In the genomic region with DNA sequence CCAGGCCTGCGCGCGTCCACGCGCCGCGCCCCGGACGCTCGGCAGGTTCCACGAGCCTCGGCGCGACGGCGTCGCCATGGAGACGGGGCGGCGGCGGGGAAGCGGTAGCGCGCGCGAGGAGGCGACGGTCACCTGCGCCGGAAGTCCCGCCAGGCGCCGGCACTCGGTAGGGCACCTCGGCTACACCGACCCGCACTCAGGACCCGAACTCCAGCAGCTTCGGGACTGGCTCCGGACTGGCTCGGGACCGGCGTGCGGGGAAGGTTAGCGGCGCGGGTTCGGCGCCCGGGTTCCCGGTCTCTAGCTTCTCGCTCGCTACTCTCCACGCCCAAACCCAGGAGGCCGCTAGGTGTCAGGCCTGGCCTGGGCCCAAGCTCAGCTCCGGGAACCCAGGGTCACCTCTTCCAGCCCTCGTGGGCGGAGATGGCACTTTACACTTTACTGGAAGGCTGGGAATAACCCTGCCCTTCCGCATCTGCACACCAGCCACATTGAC, we compare ENCODE assay signal across 8 mouse cellular contexts. TPM values are rescaled to one million over a fixed set of nuclear protein-coding genes. Genes with fewer than 3 reads are reported as not detected.
DNase-seq lines count a peak whose midpoint lies in the region; ATAC-seq and TF ChIP-seq lines count a peak whose summit lies in the region.

No protein-coding gene starts in this region.

- no peak overlapping the region for H3K27ac ChIP-seq in ES-E14 (ENCODE audit: insufficient read depth, low read depth, low read length, poor library complexity, severe bottlenecking)
- peak overlapping the region; percentile 40; the same call in 1 of the 2 replicates for H3K27ac ChIP-seq in forebrain, postnatal 0 days (ENCODE audit: low read depth, low read length)
- no peak overlapping the region; the same call in 1 of the 2 replicates for H3K27ac ChIP-seq in hindbrain, embryonic 12.5 days

- no peak for DNase-seq in ES-E14 (ENCODE audit: low read depth, low spot score)
- DNase-seq in cerebellum, adult 18-20 months = peak; percentile 56 to 72
- DNase-seq in forebrain, postnatal 0 days = peak; percentile 85
- DNase-seq in layer of hippocampus, postnatal 36 days = peak; percentile 68 to 70
- peak; percentile 89 for DNase-seq in lung, postnatal 10 days
- peak; percentile 73 for DNase-seq in retina, postnatal 1 day
- peak; percentile 82 for DNase-seq in thymus, postnatal 4 days

- WGBS in forebrain, postnatal 0 days = 2% methylated on average over 52 of the region's 59 CpGs
- under 1% methylated on average over 59 of the region's 59 CpGs for WGBS in hindbrain, embryonic 12.5 days

- H3K4me2 ChIP-seq in forebrain, postnatal 0 days (ENCODE audit: low read depth) = peak overlapping the region; percentile 76
- H3K4me2 ChIP-seq in hindbrain, embryonic 12.5 days (replicated peaks) = peak overlapping the region; percentile 96

- H3K36me3 ChIP-seq in ES-E14 (ENCODE audit: control insufficient read depth, insufficient read depth, low read length, poor library complexity, severe bottlenecking) = no peaks in the 10 kb centered on the region
- H3K36me3 ChIP-seq in forebrain, postnatal 0 days (ENCODE audit: insufficient read depth) = no peaks in the 10 kb centered on the region
- no peaks in the 10 kb centered on the region for H3K36me3 ChIP-seq in hindbrain, embryonic 12.5 days

- peak; percentile 83 for ATAC-seq in forebrain, postnatal 0 days
- peak; percentile 72 for ATAC-seq in hindbrain, embryonic 12.5 days (ENCODE audit: low FRiP score)

- H3K4me1 ChIP-seq in ES-E14 (ENCODE audit: control insufficient read depth in 2 of 2, insufficient read depth in 2 of 2, low read length in 2 of 2, poor library complexity in 1 of 2) = peaks cover 0 to 19% of the 10 kb centered on the region in 2 experiments; a peak in 1 of 4 replicates
- H3K4me1 ChIP-seq in forebrain, postnatal 0 days (ENCODE audit: insufficient read depth) = peaks cover 10% of the 10 kb centered on the region; the same call in 1 of the 2 replicates
- H3K4me1 ChIP-seq in hindbrain, embryonic 12.5 days = peaks cover 14% of the 10 kb centered on the region; the same call in 1 of the 2 replicates

- no peaks in the 10 kb centered on the region for H3K9me3 ChIP-seq in ES-E14 (ENCODE audit: control insufficient read depth, insufficient read depth, low read depth, low read length)
- H3K9me3 ChIP-seq in forebrain, postnatal 0 days (ENCODE audit: low read length) = no peaks in the 10 kb centered on the region
- no peaks in the 10 kb centered on the region for H3K9me3 ChIP-seq in hindbrain, embryonic 12.5 days (replicated peaks)

- H3K4me3 ChIP-seq in ES-E14 (ENCODE audit: insufficient read depth in 1 of 2, low read depth in 1 of 2, low read length in 2 of 2, poor library complexity in 1 of 2, severe bottlenecking in 1 of 2) = peak overlapping the region; percentile 85 to 86
- H3K4me3 ChIP-seq in forebrain, postnatal 0 days (ENCODE audit: low read depth, low read length) = peak overlapping the region; percentile 70
- H3K4me3 ChIP-seq in hindbrain, embryonic 12.5 days = peak overlapping the region; percentile 72

- peak; percentile 62 for TF ChIP-seq CTCF in forebrain, postnatal 0 days (IDR thresholded peaks at IDR 0.05; ENCODE audit: low read depth)

- in situ Hi-C loops in ES-E14 (cut with MboI; ENCODE audit: low sequenced_read_pairs in 2 of 2, unreplicated experiment in 2 of 2) = no loop called here

- H3K9ac ChIP-seq in ES-E14 (ENCODE audit: insufficient read depth, low read depth, low read length, poor library complexity, severe bottlenecking) = peak overlapping the region; percentile 81
- peak overlapping the region; percentile 64 for H3K9ac ChIP-seq in forebrain, postnatal 0 days
- H3K9ac ChIP-seq in hindbrain, embryonic 12.5 days = peak overlapping the region; percentile 69

- H3K27me3 ChIP-seq in forebrain, postnatal 0 days (ENCODE audit: insufficient read depth, low read length) = no peaks in the 10 kb centered on the region
- H3K27me3 ChIP-seq in hindbrain, embryonic 12.5 days = peaks cover 34% of the 10 kb centered on the region

TF ChIP-seq in ES-E14, 5 proteins besides CTCF, POLR2A, EP300 and RAD21:
- TF ChIP-seq ZC3H11A (IDR thresholded peaks at IDR 0.05; ENCODE audit: borderline replicate concordance, low read depth, low read length) = no peak
- no peak for TF ChIP-seq CHD2 (IDR thresholded peaks at IDR 0.05; ENCODE audit: low read depth, low read length)
- TF ChIP-seq HCFC1 (IDR thresholded peaks at IDR 0.05; ENCODE audit: borderline replicate concordance, insufficient read depth, low read length) = peak; percentile 26; the same call in 1 of the 2 replicates
- TF ChIP-seq MAFK (IDR thresholded peaks at IDR 0.05; ENCODE audit: insufficient read depth, low read depth, low read length) = no peak

RNA-seq across cellular contexts. Expression of a gene that starts 9.0 kb away (rescaled TPM):
- 14.7 and 28.6 TPM in 2 replicates for total RNA-seq in ES-E14 (2012; rRNA removed)
- 41.9 and 55.8 TPM in 2 replicates for total RNA-seq in forebrain, postnatal 0 days (2014; rRNA removed)
- 40.7 and 62.7 TPM in 2 replicates for polyA plus RNA-seq in forebrain, postnatal 0 days (2015; fragmentation: Nextera tagmentation; extraction: Ambion mirVana)
- 25.6 and 27.0 TPM in 2 replicates for polyA plus RNA-seq in hindbrain, embryonic 12.5 days (2016; fragmentation: Nextera tagmentation; extraction: Ambion mirVana)
- 10 to 100 TPM; 47.8 to 50.0 TPM for total RNA-seq in layer of hippocampus, postnatal 36 days (2021)

RNA-seq across cellular contexts. Expression of a gene that starts 23.6 kb away (rescaled TPM):
- total RNA-seq in ES-E14 (2012; rRNA removed) = 1.2 and 1.4 TPM in 2 replicates
- total RNA-seq in forebrain, postnatal 0 days (2014; rRNA removed) = 10.3 and 14.3 TPM in 2 replicates
- 5.3 and 8.0 TPM in 2 replicates for polyA plus RNA-seq in forebrain, postnatal 0 days (2015; fragmentation: Nextera tagmentation; extraction: Ambion mirVana)
- polyA plus RNA-seq in hindbrain, embryonic 12.5 days (2016; fragmentation: Nextera tagmentation; extraction: Ambion mirVana) = 1.3 and 1.6 TPM in 2 replicates
- 1 to 10 TPM; 5.0 to 8.1 TPM for total RNA-seq in layer of hippocampus, postnatal 36 days (2021)

RNA-seq across cellular contexts. Expression of a gene that starts 50.3 kb away (rescaled TPM):
- total RNA-seq in ES-E14 (2012; rRNA removed) = not detected in 2 replicates
- total RNA-seq in forebrain, postnatal 0 days (2014; rRNA removed) = not detected in 2 replicates
- polyA plus RNA-seq in forebrain, postnatal 0 days (2015; fragmentation: Nextera tagmentation; extraction: Ambion mirVana) = not detected in 2 replicates
- polyA plus RNA-seq in hindbrain, embryonic 12.5 days (2016; fragmentation: Nextera tagmentation; extraction: Ambion mirVana) = not detected in 2 replicates
- not detected for total RNA-seq in layer of hippocampus, postnatal 36 days (2021)
